Mouse (Mus musculus) megakaryocyte, embryonic 14.5 days (primary cell): ENCODE measurements around the gene Set.

Experiments
- FLI1 ChIP-seq: IDR thresholded peaks from 2 replicates; pipeline ENCODE4 v1.6.1; 2012; ENCODE audit warnings: low read length, inconsistent platforms, mixed read lengths
- GATA1 ChIP-seq: IDR thresholded peaks from 3 replicates; pipeline ENCODE4 v1.6.1; 2012; ENCODE audit warnings: mixed read lengths, low read length, inconsistent platforms, borderline replicate concordance

DNA sequence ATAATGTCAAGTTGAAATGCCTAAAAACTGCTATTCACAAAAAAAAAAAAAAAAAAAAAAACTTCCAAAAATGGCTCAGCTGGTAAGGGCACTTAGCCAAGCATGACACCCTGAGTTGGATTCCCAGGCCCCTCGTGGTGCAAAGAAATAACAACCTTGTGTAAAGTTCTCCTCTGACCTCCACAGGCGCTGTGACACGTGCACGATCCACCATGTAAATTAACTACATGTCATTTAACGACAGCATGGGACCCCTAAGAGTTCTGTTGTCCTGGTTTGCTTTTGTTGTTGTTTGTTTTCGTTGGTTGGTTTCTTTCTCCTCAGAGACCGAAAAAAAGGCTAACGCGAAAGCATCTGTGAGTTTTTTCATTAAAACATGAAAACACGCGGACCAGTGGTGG is 9.1 kb upstream of the Set start:
- TF ChIP-seq GATA1 (no peak), FLI1 (no peak)
